Mouse (Mus musculus): Measurements from ENCODE around the gene Kmt2c.

GRCm38 (mm10) chr5:25268258-25268888 lies 230.2 kb downstream of the Kmt2c start:
- TF ChIP-seq CTCF (IDR thresholded peaks at IDR 0.05; ENCODE audit: low read depth, low read length) (no peak), TAL1 (conservative IDR thresholded peaks at IDR 0.05; ENCODE audit: low read depth, low read length) (no peak), GATA1 (IDR thresholded peaks at IDR 0.05; ENCODE audit: borderline replicate concordance, low read length) (no peak), GATA2 (IDR thresholded peaks at IDR 0.05; ENCODE audit: borderline replicate concordance, low read depth, low read length) (no peak)
